Mouse (Mus musculus) adipocyte (in vitro differentiated cells): ENCODE data around the gene Cenpt.

Experiments
- DNase-seq: peaks from one replicate; pipeline ENCODE4 v3.0.0-alpha.2; 2016; ENCODE audit warnings: low spot score

Cenpt gene

DNA sequence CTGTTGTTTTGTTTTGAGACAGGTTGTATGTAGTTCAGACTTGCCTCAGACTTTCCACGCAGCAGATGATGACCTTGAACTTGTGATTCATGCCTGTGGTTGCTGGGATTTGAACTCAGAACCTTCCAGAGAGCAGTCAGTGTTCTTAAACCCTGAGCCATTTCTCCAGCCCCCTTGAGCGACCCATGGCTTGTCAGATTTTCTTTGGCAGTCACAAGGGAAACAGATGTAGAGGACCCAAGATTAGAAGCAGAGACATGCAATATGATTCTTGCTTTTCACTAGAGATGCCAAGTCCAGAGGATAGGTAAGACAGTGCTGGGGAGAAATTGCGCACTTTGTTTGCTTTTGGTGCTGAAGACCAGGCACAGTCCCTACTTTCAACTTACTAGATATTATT, at the start of gene Cenpt:
Cenpt (minus strand) TSS at position 101 of the 400 bp plus-strand sequence.
- no peak for DNase-seq

DNA sequence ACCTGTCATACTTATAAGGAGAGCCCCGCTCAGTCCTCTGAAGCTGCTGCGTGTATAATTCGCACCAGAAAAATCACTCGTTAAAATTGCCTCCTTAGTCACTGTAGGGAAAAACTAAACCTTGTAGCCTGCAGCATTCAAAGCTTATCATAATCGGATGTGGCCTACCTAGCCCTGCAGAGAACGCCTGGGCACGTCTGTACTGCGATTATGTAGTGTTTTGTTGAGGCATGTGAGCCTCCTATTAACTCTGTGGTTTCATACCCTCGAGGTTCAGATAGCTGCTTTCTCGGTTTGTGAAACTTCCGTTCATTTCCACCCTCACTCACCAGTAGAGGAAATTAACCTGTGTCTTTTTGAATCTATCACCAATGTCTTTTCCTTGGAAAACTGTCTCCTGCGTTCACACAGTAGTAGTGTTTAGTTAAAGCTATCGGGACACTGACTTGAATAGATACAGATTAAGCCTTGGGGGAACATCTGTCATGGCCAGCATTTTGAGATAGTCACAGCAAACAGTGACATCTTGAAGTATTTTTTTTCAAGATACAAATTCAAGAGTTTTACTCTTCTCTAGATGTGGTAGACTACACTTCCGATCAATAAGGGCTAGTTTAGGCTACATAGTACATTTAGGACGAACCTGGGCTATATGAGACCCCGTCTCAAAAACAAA, 48.0 kb upstream of the Cenpt start:
- no peak for DNase-seq

DNA sequence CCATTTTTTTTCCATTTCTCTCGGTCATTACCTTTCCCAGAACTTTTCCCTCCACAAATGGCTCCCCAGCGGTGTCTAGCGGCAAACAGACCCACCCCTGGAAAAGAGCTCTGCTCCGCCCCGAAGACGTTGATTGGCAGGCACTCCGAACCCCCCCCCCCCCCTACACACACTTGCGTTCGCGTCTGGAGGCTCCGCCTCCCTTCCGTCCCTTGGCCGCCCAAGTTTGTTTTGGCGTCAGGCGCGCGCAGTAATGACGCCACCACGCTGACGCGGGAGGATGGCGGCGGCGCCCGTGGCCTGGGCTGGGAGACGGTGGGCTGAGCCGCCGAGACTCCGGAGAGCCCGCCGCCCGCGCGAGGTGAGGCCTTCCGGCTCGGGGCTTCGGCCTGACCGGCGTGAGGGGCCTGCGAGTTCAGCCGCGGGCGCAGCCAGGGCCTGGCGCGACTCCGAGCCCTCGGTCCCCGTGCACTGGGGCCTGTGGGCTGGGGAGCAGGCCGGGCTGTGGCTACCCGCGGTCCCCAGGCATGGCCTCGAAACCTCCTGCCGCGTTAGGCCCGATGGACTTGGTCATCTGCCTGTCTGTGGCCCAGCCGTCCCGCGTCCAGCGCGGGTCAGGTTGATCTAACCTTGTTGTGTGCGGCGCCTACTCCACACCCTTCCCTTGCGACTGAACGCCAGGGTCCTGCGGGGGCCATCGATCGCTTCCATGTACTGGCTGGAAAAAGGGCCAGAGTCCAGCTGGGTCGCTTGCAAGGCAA, 47.3 kb upstream of the Cenpt start, which contains the start of gene Pskh1:
Pskh1 (plus strand) TSS at position 262 of the 761 bp plus-strand sequence.
- peak; percentile 96 for DNase-seq

DNA sequence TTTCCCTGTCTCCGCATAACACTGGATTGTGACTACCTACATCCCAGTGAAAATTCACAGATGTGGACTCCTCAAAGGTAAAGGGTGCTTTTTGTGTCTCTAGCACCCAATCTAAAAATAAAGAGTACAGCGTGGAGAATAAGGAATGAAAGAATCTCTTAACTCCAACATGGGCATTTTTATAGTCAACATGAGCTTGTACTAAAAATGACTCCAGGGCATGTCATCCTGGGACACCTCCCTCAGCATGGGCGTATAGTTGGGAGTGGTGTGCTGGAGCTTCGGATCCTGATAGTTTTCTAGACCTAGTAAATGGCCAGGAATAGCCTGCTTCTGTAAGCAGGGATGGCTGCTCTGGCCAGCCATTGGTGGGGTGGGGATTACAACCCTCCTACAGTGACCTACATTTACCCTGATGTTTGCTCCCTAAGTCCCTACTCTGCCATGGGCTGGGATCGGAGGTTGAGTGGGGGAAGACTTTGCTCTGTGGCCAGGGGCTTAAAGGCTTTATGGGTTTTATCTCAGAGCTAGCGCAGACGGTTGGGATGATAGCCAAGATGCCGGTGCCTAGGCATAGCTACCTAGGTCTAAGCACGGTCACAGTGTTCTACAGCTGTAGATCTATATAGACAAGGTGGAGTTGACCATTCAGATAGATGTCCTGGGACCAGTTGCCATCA, 44.9 kb upstream of the Cenpt start:
- DNase-seq, result no peak

DNA sequence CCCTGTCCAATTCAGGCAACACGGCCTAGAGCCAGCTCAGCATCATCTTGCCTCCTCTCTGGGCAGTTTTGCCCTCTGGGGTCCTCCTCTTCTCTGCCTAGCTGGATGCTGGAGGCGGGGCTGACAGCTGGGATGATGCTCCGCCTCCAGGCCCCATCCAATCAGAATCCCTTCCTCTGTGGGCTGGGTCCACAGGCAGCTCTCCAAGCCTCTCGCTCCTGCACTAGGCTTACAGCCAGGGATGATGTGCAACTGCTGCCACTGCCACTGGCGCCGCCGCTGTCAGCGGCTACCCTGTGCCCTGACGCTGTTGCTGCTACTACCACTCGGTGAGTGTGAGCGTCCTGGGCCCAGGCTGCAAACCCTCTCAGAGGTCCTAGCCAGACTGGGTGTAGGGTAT, 40.3 kb upstream of the Cenpt start, which contains the start of gene Nrn1l:
Nrn1l (plus strand) TSS at position 229 of the 400 bp plus-strand sequence.
- peak; percentile 76 for DNase-seq

DNA sequence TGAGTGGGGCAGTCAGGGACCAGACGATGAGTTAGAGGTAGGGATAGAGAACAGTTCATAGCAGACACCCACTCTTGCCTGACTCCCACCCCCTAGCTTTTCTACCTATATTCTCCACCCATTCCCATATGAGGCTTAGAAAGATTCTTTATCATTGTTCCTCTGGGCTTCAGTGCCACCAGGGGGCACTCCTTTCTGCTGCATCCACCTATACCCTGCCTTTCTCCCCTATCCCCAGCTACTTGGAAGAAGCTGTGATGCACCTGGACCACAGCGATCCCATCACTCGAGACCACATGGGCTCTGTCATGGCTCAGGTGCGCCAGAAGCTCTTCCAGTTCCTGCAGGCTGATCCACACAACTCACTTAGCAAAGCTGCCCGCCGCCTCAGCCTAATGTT, 39.4 kb upstream of the Cenpt start:
- peak; percentile 42 for DNase-seq

DNA sequence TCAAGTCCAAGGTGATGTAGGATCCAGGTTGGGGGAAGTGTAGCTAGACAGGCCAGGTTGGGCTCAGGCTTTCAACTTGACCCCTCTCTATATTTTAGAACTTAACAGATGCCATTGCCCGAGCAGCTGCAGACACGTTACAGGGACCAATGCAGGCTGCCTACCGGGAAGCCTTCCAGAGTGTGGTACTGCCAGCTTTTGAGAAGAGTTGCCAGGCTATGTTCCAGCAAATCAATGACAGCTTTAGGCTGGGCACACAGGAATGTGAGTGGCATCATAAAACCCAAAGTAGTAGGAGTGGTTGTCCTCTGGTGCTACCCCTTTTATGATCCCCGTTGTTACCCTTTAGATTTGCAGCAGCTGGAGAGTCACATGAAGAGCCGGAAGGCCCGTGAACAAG, 37.8 kb upstream of the Cenpt start:
- peak; percentile 40 for DNase-seq

DNA sequence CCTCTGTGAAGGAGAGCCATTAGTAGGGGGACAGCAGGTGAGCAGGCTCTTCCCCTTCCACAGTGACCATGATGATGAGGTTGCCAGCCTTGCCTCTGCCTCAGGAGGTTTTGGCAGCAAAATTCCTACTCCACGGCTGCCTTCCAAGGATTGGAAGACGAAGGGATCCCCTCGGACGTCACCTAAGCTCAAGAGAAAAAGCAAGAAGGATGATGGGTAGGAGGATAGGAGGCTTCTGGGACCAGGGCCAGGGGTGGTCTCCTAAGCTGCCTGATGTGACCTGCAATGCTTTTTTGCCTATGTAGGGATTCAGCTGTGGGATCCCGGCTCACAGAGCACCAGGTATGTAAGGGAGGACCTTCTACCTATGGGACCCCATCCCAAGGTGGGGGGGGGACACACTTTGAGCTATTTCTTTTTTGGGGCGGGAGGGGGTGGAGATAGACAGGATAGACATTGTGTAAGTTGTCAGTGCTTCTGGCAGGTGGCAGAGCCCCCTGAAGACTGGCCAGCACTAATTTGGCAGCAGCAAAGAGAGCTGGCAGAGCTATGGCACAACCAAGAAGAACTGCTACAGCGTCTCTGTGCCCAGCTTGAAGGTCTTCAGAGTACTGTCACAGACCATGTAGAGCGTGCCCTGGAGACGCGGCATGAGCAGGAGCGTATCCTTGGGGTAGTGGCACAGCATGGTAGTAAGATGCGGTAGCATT, 36.8 kb upstream of the Cenpt start:
- no peak for DNase-seq

DNA sequence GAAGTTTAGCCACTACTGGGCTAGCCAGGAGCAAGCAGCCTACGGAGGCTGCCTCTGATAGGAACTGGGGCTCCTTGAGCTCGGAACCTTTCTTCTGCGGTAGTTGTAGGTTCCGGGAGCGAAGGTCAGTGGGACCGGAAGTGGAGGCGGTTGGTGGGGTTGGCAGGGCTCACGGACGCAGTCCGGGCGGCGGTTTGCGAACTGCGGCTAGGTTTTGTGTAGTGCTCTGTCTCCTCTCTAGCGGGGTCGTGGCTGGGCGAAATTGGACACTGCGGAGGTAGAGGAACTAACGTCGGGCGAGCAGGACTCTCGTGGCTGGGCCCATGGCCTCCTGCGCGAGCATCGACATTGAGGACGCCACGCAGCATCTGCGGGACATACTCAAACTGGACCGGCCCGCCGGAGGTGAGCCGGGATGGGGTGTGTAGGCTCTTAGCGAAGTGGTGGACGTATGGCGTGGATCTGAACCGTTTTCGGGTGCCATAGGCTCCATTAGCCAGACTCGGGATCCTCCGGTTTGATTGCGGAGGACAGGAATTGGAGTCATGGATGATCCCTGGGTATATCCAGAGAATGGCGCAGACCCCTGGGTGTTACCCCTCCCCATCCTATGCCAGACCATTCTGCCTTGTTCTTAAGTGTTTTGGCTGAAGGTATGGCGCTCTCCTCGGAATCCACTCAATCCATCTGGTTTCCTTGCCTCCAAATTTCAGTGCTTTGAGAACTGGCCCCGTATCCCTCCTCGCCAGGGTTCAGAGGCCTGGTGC, 27.9 kb upstream of the Cenpt start, which contains the start of gene Edc4:
Edc4 (plus strand) TSS at position 128 of the 767 bp plus-strand sequence.
- peak; percentile 89 for DNase-seq

DNA sequence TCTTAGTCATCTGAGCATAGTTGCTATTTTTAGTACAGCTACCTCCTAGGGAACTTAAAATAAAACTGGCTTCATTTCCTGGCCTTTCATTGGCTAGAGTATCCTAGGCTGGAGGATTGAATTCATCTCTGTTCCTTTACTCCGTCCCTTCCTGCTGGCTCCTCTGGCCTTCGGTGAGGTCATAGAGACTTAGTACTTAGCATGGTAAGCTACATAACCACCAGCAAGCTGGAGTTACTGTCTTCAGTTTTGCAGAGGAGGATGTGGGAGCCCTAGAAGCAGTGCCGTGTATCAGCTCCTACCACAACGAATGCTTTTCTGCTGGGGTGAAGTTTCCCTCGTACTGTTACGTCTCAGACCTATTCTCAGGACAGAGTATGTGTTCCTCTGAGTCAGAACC, 21.2 kb upstream of the Cenpt start:
- no peak for DNase-seq

DNA sequence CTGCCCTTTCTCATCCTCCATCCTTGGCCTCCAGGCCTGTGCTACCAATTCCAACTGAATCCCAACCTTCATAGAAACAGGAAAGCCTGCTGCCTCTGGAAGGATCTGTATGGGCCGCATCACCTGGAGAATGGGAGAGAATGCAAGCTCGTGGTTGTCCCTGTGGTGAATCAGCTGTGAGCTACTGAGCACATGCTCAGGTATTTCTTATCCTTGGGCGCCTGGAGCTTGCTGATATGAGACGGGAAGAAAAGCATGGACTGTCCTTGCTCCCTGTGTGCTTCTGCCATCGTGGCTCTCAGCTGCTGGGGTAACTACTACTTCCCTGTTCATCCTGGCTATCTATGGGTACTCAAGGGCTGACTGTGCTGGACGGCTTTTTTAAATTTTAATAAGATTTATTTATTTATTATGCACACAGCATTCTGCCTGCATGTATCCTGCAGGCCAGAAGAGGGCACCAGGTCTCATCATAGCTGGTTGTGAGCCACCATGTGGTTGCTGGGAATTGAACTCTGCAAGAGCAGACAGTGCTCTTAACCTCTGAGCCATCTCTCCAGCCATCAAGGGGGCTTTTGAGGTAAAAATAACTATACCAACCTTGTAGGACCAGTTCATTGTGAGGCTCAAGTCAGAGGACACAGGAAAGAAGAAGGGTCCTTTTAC, 13.4 kb upstream of the Cenpt start:
- DNase-seq, result no peak

DNA sequence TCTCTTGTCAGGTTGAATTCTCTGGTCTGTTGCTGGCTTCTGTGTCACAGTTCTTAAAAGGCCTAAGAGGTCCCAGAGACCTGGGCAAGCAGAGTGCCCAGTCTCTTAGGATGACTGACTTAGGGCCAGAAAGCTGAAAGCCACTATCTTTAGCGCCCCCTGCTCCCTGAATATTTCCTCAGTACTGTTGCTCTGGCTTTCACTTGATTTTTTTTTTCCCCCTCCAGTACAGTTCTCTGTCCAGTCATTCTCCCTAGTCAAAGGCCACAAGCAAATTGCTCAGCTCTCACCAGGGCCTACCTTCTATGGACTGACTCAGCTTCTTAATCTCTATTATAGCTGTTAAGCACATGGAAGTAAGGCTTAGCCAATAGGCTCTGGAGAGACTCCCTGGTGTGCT, 8.9 kb upstream of the Cenpt start:
- DNase-seq, result peak; percentile 65

DNA sequence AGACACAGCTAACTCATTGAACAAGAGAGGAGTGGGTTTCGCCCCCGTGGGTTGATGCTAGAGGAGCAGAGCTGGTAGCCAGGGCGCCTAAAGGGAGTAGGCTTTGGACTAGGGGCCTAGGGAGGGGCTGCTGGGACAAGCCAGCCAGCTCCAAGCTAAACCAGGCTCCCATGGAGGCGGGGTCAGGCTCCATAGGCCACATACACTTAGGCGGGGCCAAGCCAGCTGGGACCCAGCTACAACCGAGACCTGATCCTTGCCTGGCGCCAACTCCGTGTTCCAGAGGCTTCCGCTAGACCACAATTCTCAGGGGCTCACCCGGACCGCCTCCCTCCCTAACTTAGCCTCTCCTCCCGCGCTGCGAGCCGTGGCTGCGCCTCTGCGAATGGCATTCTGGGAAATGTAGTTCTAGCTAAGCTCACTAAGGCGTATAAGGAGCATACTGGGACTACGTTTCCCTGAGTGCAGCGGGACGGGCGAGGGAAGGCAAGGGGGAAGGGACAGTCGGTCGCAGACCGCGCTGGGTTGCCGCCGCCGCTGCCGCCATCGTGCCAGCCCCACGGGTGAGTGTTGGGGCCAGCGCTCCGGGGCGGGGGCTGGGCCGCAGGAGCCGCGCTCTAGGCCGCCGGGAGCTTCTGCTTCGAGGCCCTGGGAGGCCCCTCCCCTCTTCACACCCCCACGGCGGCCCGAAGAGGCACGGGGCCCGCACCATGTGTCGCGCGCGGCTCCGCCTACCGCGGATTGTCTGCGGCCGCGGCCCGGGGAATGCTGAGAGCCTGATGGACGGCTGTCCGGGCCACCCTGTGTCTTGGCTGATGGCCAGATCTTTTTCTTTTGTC, 7.3 kb upstream of the Cenpt start, which contains the start of gene Nutf2:
Nutf2 (plus strand) TSS at position 438 of the 839 bp plus-strand sequence.
- DNase-seq, result peak; percentile 99

DNA sequence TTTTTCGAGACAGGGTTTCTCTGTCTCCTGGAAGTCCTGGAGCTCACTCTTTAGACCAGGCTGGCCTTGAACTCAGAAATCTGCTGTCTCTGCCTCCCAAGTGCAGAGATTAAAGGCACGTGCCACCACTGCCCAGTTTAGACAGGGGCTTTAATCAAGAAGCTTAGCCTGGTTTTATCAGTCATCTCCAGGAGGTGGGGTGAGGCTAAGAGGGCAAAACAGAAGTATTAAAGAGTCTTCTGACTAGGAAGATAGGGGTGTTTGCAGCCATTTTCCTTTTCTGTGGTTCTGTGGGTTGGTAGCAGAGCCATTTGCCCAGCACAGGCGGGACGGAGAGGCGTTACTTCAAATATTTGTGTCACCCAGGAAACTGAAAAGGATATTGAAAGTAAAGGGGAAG, 6.2 kb upstream of the Cenpt start:
- DNase-seq, result no peak

DNA sequence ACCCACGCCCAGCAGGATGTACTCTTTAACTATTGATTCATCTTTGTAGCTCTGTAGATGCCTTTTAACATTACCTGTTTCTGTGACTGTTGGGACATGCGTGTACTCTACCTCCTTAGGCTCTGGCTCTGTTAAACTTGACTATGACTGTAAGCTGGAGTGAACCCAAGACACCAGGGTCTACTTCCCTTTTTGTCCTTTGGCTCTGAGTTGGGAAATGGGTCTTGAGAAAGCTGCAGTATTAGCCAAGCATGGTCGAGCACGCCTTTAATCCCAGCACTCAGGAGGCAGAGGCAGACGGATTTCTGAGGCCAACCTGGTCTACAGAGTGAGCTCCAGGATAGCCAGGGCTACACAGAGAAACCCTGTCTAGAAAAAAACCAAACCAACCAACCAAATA, 5.4 kb upstream of the Cenpt start:
- no peak for DNase-seq

DNA sequence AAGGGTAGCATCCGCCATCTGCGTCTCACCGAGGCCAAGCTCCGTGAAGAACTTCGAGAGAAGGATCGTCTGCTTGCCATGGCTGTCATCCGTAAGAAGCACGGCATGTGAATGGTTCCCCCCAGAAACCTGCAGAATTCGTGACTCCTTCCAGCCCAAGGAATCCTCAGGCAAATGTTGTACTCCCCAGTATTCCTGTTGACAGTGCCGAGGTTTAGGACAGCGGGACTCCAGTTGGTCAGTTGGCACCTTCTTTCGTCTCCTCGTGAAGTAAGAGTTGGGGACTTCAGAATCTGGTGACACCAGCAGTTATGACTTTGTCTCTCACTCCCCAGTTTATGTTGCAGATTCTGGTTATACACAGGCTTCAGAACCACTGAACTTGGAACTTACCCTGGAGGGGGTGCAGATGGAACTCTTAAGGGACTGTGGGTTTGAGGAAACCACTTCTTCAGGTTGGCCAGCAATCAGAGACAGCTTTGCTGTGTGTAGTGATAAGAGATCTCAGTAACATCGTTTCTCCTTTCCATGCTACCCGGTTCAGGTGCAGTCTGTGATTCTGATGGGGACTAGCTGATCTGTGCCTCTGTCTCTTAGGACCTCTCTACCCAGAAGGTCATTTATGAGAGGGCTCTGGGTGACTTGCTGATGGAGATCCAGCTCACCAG, 3.2 kb upstream of the Cenpt start:
- DNase-seq, result peak; percentile 32

DNA sequence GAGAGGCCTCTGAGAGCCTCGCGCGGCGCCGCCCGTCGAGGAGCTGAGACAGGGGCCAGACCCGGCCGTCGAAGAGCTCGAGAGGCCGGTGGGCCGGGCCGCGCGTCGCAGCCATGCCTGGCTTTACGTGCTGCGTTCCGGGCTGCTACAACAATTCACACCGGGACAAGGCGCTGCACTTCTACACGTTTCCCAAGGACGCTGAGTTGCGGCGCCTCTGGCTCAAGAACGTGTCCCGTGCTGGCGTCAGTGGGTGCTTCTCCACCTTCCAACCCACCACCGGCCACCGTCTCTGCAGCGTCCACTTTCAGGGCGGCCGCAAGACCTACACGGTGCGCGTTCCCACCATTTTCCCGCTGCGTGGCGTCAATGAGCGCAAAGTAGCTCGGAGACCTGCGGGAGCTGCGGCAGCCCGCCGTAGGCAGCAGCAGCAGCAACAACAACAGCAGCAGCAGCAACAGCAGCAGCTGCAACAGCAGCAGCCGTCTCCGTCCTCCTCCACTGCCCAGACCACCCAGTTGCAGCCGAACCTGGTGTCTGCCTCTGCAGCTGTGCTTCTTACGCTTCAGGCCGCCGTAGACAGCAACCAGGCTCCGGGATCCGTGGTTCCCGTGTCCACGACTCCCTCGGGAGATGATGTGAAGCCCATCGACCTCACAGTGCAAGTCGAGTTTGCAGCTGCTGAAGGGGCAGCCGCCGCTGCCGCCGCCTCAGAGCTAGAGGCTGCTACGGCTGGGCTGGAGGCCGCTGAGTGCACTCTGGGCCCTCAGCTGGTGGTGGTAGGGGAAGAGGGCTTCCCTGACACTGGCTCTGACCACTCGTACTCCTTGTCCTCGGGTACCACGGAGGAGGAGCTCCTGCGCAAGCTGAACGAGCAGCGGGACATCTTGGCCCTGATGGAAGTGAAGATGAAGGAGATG, 2.4 kb upstream of the Cenpt start:
- DNase-seq, result peak; percentile 35

DNA sequence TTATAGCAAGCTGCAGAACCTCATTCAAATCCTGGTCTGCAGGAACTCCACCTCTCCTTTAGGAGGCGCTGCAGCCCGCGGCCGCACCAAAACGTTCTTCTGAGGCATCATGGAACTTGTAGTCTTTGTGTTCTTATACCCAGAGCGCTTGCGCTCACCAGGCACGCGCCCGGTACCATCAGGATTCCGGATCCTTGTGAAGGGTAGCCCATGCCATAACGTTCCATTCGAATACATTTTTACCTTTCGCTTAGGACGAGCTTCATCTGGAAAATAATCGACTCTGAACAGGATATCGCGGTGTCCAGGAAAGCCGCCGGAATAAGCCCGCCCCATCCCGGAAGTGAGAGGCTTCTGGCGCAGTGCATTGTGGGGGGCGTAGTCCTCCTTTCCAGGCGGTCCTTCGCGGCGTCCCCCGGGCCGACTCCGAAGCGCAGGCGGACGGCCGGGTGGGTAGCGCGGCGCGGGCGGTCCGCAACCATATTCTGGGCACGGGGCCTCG, 1.7 kb upstream of the Cenpt start, which contains the start of gene Thap11:
Thap11 (plus strand) TSS at position 418 of the 502 bp plus-strand sequence.
- peak; percentile 96 for DNase-seq
